Mouse (Mus musculus) cortical plate, adult 2 months (tissue): ENCODE measurements around the gene Gmeb1. TPM values are rescaled to one million over a fixed set of nuclear protein-coding genes. Genes with fewer than 3 reads are reported as not detected.
A peak's percentile ranks its signal among the peaks of the same experiment; 100 is the strongest.
"Not testable (repeated sequence)": the region's sequence is repeated elsewhere in the genome, so short reads cannot be mapped to it uniquely, and the experiment has no call there.

Source experiments
- H3K27ac ChIP-seq: fragments of 200-500 bp; 2 replicates; pipeline ENCODE4 v1.5.1; 2012; ENCODE audit warnings: low read length, control low read depth, inconsistent platforms; ENCODE audit not compliant: insufficient read depth
- H3K4me1 ChIP-seq: fragments of 200-500 bp; 2 replicates; pipeline ENCODE4 v1.6.1; 2011; ENCODE audit warnings: low read length; ENCODE audit not compliant: control insufficient read depth, insufficient read depth
- H3K4me3 ChIP-seq: fragments of 200-500 bp; 2 replicates; pipeline ENCODE4 v1.5.1; 2011; ENCODE audit warnings: mild to moderate bottlenecking, low read length, control low read depth; ENCODE audit not compliant: insufficient read depth
- CTCF ChIP-seq: fragments of 200-500 bp; IDR thresholded peaks from 2 replicates; pipeline ENCODE4 v1.5.1; 2011; ENCODE audit warnings: mild to moderate bottlenecking, control low read depth, low read length; ENCODE audit not compliant: insufficient read depth; ENCODE audit errors: extremely low read depth
- POLR2A ChIP-seq: fragments of 200-500 bp; IDR thresholded peaks from 2 replicates; pipeline ENCODE4 v1.6.1; 2011; ENCODE audit warnings: mild to moderate bottlenecking, low read length, control low read depth; ENCODE audit not compliant: insufficient read depth; ENCODE audit errors: extremely low read depth
- polyA plus RNA-seq: library from polyadenylated mRNA; depleted of rRNA; stranded (reverse); fragments of >200 nt; gene quantifications from 2 replicates; pipeline ENCODE4 v1.2.3, GENCODE M21; 2012

Gene Gmeb1
- polyA plus RNA-seq, 1 experiment, result 19.1 TPM

GRCm38 (mm10) chr4:132238356-132238755, 23.0 kb downstream of the Gmeb1 start:
- no peaks in the 10 kb centered on the region for H3K4me1 ChIP-seq
- no peak overlapping the region for H3K27ac ChIP-seq
- no peak overlapping the region for H3K4me3 ChIP-seq
- no peak for TF ChIP-seq CTCF
- TF ChIP-seq POLR2A, result no peak

GRCm38 (mm10) chr4:132234710-132235109, 26.7 kb downstream of the Gmeb1 start:
- no peak for TF ChIP-seq POLR2A
- H3K4me3 ChIP-seq, result no peak overlapping the region
- no peak overlapping the region for H3K27ac ChIP-seq
- no peaks in the 10 kb centered on the region for H3K4me1 ChIP-seq

- TF ChIP-seq POLR2A (no peak), CTCF (no peak)
- Histone ChIP-seq H3K4me1 (no peaks in the 10 kb centered on the region), H3K27ac (no peak overlapping the region), H3K4me3 (no peak overlapping the region)
Observed at GRCm38 (mm10) chr4:132230422-132230821, 31.0 kb downstream of the Gmeb1 start.

- H3K27ac ChIP-seq, H3K4me3 ChIP-seq, H3K4me1 ChIP-seq: not testable (repeated sequence)
Observed at GRCm38 (mm10) chr4:132222001-132222400, 39.4 kb downstream of the Gmeb1 start.

- not testable (repeated sequence) for H3K27ac ChIP-seq, H3K4me3 ChIP-seq, H3K4me1 ChIP-seq
Observed at GRCm38 (mm10) chr4:132218439-132218838, 43.0 kb downstream of the Gmeb1 start.

- H3K27ac ChIP-seq, result no peak overlapping the region
- H3K4me1 ChIP-seq, result no peaks in the 10 kb centered on the region
- no peak overlapping the region for H3K4me3 ChIP-seq
- TF ChIP-seq CTCF (no peak), POLR2A (no peak)
Observed at GRCm38 (mm10) chr4:132217781-132218180, 43.6 kb downstream of the Gmeb1 start.

- no peaks in the 10 kb centered on the region for H3K4me1 ChIP-seq
- no peak overlapping the region for H3K27ac ChIP-seq
- TF ChIP-seq POLR2A (no peak), CTCF (no peak)
- no peak overlapping the region for H3K4me3 ChIP-seq
Observed at GRCm38 (mm10) chr4:132216602-132217001, 44.8 kb downstream of the Gmeb1 start.

GRCm38 (mm10) chr4:132214847-132215246, 46.6 kb downstream of the Gmeb1 start:
- Histone ChIP-seq H3K27ac (no peak overlapping the region), H3K4me3 (no peak overlapping the region), H3K4me1 (peaks cover 7% of the 10 kb centered on the region; the same call in 1 of the 2 replicates)
- no peak for TF ChIP-seq CTCF

GRCm38 (mm10) chr4:132211953-132212734, 49.3 kb downstream of the Gmeb1 start, which contains the start of gene Ythdf2:
Gene Ythdf2, minus strand, starts transcription at chr4:132212303.
- peaks cover 9% of the 10 kb centered on the region for H3K4me1 ChIP-seq
- H3K4me3 ChIP-seq, result peak within 1 kb of the TSS; percentile 42
- H3K27ac ChIP-seq, result peak within 1 kb of the TSS; percentile 72; the same call in 1 of the 2 replicates
- TF ChIP-seq CTCF, result peak; percentile 40
- no peak for TF ChIP-seq POLR2A

GRCm38 (mm10) chr4:132211091-132211942, 50.1 kb downstream of the Gmeb1 start:
- TF ChIP-seq POLR2A, result no peak
- no peak for TF ChIP-seq CTCF
- H3K27ac ChIP-seq, result peak overlapping the region; percentile 26; the same call in 1 of the 2 replicates
- H3K4me1 ChIP-seq, result peaks cover 9% of the 10 kb centered on the region
- peak overlapping the region; percentile 42 for H3K4me3 ChIP-seq
